Mouse (Mus musculus) erythroblast, embryonic 14.5 days (primary cell): Measurements from ENCODE around the gene Olfr221. TPM values are rescaled to one million over a fixed set of nuclear protein-coding genes. Genes with fewer than 3 reads are reported as not detected.

ENCODE experiments used
- H3K27me3 ChIP-seq: 2 replicates; pipeline ENCODE4 v1.6.1; 2012; ENCODE audit warnings: inconsistent platforms; ENCODE audit not compliant: control insufficient read depth
- H3K36me3 ChIP-seq: 2 replicates; pipeline ENCODE4 v1.6.1; 2012; ENCODE audit warnings: mild to moderate bottlenecking, inconsistent platforms; ENCODE audit not compliant: control insufficient read depth
- H3K4me1 ChIP-seq: 2 replicates; pipeline ENCODE4 v1.6.1; 2012; ENCODE audit warnings: inconsistent platforms; ENCODE audit not compliant: control insufficient read depth
- H3K4me3 ChIP-seq: replicated peaks from 2 replicates; pipeline ENCODE3; 2012; ENCODE audit warnings: moderate library complexity, mild to moderate bottlenecking, inconsistent platforms
- H3K9me3 ChIP-seq: 2 replicates; pipeline ENCODE4 v1.6.1; 2012; ENCODE audit warnings: low read length, inconsistent platforms, mixed read lengths; ENCODE audit not compliant: control insufficient read depth
- GATA1 ChIP-seq: IDR thresholded peaks from 2 replicates; pipeline ENCODE4 v1.6.1; 2012; ENCODE audit warnings: low read length, inconsistent platforms, mixed read lengths
- TAL1 ChIP-seq: IDR thresholded peaks from 3 replicates; pipeline ENCODE4 v1.6.1; 2012; ENCODE audit warnings: low read length, inconsistent platforms, mixed read lengths
- polyA plus RNA-seq: library from polyadenylated mRNA; stranded (reverse); fragments of >175 nt; gene quantifications from 2 replicates; pipeline ENCODE4 v1.2.3, GENCODE M21; 2012

The Olfr221 gene
- polyA plus RNA-seq, 1 experiment: not detected

DNA sequence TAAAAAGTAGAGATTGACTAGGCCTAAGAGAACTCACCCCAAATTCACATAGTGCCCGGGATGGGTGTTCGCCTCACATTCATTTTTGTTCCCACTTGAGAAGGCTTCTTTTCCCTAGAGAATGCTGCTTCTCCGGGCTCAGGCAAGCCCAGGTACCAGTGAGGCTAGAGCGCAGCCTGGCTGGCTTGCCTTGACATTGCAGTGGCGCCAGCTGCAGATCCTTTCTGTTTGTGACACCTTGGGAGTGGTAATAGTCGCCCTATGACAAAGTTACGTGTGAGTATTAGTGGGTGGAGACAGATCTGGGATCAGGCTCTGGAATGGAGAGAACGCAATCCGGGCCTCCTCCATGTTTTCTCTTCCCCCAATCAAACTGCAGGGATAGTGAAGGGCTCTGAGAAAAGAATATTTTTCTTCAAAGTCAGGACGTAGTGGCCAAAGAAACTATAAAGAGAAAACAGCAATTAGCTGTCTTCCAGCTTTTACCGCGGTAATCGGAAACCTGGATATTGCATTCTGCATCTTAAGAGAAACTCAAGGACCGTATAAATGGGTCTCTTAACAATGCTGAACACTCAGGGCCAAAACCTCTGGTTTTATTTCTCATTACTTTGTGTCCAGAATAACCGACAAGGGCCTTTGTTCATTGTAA is 21.6 kb downstream of the Olfr221 start, which contains the start of gene Zfp219:
Gene Zfp219, minus strand, starts transcription at position 248 of the 652 bp plus-strand sequence.
- H3K36me3 ChIP-seq: peaks cover 12% of the 10 kb centered on the region
- no peaks in the 10 kb centered on the region for H3K27me3 ChIP-seq
- H3K4me3 ChIP-seq: peak within 1 kb of the TSS; percentile 75
- peaks cover 79% of the 10 kb centered on the region for H3K4me1 ChIP-seq
- H3K9me3 ChIP-seq: no peaks in the 10 kb centered on the region
- TF ChIP-seq GATA1 (no peak), TAL1 (no peak)

DNA sequence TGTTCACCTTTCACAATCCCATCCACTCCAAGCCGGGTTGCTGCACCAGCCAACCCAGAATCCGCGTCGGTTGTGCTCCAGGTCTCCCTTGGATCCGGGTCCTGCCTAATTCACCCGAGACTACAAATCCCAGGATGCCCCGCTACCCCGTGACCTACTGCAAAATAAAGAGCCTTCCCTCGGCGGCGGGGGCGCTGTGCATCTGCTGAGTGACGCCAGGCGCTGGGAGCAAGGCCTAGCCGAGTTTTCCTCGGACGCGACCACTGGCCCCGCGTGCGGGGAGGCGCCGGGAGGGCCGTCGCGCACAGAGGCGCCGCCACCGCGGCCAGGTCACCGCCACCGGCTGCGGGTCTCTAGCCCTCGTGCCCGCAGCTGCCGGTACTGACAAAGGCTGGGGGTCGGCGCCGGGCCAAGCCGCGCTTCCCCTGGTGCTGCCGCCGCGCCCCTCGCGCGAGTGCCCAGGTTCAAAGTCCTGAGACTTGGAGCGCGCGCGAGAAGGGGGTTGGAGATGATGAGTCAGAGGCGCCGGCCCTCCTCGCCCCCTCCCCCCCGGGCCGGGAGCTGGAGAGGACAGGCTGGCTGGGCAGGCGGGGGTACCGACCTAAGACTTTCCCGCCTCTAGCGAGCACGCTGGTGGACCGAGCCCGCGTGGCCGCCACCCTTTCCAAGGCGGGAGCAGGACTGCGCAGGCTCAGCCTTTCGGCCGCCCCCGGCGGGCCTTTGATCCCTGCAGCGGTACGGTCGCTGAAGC is 22.5 kb downstream of the Olfr221 start:
- Histone ChIP-seq H3K36me3 (peaks cover 12% of the 10 kb centered on the region), H3K4me1 (peaks cover 86% of the 10 kb centered on the region), H3K4me3 (peak overlapping the region; percentile 75), H3K27me3 (no peaks in the 10 kb centered on the region), H3K9me3 (no peaks in the 10 kb centered on the region)
- TF ChIP-seq TAL1 (no peak), GATA1 (no peak)

DNA sequence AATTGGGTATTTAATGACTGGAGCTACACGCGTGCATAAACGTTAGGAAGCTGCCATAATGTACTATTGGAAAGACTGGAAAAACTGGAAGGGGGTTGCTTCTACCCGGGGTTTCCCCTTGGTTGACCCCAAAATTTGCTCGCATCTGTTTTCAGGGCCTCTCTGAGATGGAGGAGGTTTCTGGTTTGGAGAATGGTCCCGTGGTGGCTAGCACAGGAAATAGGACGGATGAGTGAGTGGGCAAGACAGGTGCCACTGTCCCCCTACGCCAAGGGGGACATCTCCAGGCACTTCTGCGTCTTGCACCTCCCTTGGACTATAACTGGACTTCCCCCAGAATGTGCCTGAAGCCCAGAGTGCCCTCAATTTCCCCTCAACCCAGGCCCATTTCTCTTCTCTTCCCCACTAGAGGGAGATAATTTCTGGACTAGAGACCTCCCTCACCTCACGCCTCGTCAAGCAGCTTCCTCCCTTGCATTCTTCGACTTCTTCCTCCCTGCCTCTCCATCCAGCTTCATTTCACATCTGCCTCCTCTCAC is 23.1 kb downstream of the Olfr221 start:
- Histone ChIP-seq H3K4me1 (peaks cover 81% of the 10 kb centered on the region), H3K9me3 (no peaks in the 10 kb centered on the region), H3K36me3 (peaks cover 12% of the 10 kb centered on the region), H3K4me3 (peak overlapping the region; percentile 75), H3K27me3 (no peaks in the 10 kb centered on the region)
- TF ChIP-seq TAL1 (no peak), GATA1 (no peak)

DNA sequence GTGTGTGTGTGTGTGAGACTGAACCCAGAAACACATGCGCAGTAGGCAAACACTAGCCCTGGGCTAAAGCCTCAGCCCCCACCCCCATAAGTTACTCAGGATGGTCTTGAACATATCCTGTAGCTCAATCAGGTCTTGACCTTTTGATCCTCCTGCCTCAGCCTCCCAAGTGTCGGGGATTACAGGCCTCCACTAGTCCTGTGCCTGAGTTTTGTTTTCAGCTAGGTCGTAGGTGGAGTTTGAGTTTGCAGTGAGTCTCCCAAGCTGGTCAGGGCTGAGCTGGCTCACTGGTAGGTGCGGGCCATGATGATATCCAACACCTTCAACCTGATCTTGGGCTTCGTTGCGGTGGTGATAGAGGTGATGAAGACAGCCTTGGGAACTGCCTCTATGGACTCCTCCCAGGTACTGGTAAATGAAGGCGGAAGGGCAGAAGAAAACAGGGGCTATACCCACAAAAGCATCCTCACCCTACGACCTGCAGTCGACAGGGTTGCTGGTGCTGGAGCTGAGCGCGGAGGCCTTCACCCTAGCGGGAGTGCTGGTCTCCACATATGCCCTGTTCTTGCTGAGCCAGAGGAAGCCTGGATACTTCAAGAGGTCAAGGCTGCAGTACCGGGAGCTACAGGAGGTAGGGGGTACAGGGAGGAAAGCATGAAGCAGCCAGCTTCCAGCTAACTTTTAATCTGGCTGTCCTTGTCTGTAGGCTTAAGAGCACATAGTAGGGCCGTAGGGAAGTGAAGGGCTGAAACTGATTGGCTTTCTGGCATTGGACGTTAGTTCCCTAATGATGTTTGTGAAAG is 23.8 kb downstream of the Olfr221 start:
- H3K4me1 ChIP-seq: peaks cover 78% of the 10 kb centered on the region
- H3K9me3 ChIP-seq: no peaks in the 10 kb centered on the region
- H3K36me3 ChIP-seq: peaks cover 12% of the 10 kb centered on the region
- peaks cover 6% of the 10 kb centered on the region for H3K27me3 ChIP-seq
- TF ChIP-seq GATA1: no peak
- no peak for TF ChIP-seq TAL1
- peak overlapping the region; percentile 75 for H3K4me3 ChIP-seq

DNA sequence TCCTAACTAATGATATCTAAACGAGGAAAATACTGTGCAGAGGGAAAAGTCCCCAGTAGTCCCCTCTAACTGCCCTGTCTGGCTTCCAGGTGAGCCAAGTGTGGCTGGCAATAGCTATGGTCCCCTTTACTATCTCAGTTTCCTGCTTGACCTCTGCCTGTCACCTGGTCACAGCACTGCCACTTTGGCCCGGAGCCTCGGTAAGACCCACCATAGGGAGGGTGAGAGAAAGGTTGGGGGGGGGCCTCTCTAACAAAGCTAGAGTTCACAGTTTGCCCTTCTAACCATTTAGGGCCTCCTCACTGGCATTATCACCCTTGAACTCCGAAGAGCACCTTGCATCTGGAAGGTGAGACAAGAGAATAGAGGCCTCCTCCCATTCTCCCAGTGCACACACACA is 24.6 kb downstream of the Olfr221 start:
- Histone ChIP-seq H3K4me3 (no peak overlapping the region), H3K27me3 (peaks cover 6% of the 10 kb centered on the region), H3K4me1 (peaks cover 70% of the 10 kb centered on the region), H3K9me3 (no peaks in the 10 kb centered on the region), H3K36me3 (peaks cover 12% of the 10 kb centered on the region)
- TF ChIP-seq TAL1: no peak
- no peak for TF ChIP-seq GATA1

DNA sequence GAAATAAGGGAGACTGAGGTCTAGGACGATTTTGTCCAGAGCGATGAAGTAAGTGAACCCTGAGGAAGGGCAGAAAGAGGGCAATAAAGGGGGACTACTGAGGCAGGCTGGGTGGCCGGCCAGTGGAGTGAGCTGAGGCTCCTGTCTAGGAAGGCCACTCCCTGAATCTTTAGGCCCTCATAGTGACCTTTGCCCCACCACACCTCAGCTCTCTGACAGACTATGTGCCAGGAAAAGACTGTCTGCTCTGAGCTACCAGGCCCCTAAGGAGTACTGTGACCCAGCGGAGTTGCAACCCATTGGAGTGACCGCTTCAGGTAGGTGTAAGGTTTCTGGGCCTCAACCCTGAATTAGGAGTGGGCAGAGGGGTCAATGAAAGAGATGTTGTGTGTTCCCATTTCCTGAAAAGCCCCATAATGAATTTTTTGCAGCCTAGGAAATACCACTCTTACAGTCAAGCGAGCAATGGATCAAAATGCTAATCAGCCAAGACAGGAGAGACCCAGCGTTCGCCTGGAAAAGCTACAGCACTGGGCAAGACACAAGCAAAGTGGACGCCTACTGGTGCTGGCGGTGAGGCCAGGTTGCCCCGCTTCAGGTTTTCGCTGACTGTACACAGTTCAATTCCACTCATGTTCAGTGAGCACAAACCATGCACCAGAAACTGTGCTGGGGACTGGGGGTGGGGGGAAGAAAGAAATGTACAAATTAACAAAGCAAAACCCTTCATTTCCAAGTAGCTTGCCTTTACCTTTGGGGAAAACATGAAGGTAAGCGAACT is 25.4 kb downstream of the Olfr221 start:
- Histone ChIP-seq H3K9me3 (no peaks in the 10 kb centered on the region), H3K36me3 (peaks cover 12% of the 10 kb centered on the region), H3K4me3 (no peak overlapping the region), H3K27me3 (peaks cover 6% of the 10 kb centered on the region), H3K4me1 (peaks cover 61% of the 10 kb centered on the region)
- TF ChIP-seq TAL1 (no peak), GATA1 (no peak)

DNA sequence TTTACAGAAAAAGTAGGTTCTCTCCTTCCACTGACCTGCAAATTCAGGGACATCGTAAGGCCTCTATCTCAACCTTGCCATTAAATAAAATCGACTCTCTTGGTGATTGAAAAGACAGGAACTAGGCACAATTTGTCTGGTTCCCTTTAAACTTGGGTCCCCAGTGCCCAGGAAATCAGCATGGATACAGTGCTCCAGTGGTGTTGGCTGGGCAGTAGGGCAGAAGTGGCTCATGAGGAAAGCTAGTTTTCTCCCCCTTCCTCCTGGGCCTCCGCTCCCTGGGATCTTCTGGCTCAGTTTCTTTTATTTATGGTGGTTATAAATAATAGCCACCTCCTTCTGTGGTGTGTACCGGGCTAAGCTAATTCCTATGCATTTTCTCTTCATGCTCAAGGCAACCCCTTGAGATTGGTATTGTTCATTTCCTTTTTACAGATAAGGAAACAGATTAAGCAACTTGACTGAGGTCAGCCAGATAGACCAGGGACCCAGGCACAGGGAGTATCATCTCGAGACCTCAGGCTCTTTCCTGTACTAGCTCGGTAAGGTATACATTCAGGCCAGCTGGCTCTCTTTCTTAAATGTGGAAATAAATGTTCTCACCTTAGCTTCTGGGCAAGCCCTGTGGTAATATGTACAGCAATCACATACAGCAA is 26.7 kb downstream of the Olfr221 start, which contains the start of gene Tmem253:
Gene Tmem253, plus strand, starts transcription at position 214 of the 656 bp plus-strand sequence.
- H3K4me1 ChIP-seq: peaks cover 54% of the 10 kb centered on the region
- no peaks in the 10 kb centered on the region for H3K9me3 ChIP-seq
- no peak for TF ChIP-seq GATA1
- no peak for TF ChIP-seq TAL1
- peaks cover 12% of the 10 kb centered on the region for H3K36me3 ChIP-seq
- H3K4me3 ChIP-seq: peak within 1 kb of the TSS; percentile 64
- peaks cover 6% of the 10 kb centered on the region for H3K27me3 ChIP-seq
